Mouse (Mus musculus) kidney, adult 11 months (tissue): Measurements from ENCODE around the gene Golgb1.
"Not testable (repeated sequence)": the region's sequence is repeated elsewhere in the genome, so short reads cannot be mapped to it uniquely, and the experiment has no call there.

Experiments used
- DNase-seq: peaks from one replicate; pipeline ENCODE4 v3.0.0; 2022

Gene Golgb1

GRCm38 (mm10) chr16:36874583-36875275 is at the start of gene Golgb1, which contains the start of gene Eaf2:
Golgb1 (plus strand) TSS chr16:36875140.
Eaf2 (minus strand) TSS chr16:36875003.
- DNase-seq = peak; percentile 100

GRCm38 (mm10) chr16:36827611-36828053 is 47.3 kb upstream of the Golgb1 start:
- no peak for DNase-seq

GRCm38 (mm10) chr16:36828054-36828786 is 46.7 kb upstream of the Golgb1 start, which contains the start of gene Iqcb1:
Iqcb1 (plus strand) TSS chr16:36828385.
- DNase-seq = peak; percentile 83

GRCm38 (mm10) chr16:36828820-36829219 is 46.1 kb upstream of the Golgb1 start:
- no peak for DNase-seq

- DNase-seq = not testable (repeated sequence)
Observed at GRCm38 (mm10) chr16:36846894-36847293, 28.0 kb upstream of the Golgb1 start.

GRCm38 (mm10) chr16:36851202-36851601 is 23.7 kb upstream of the Golgb1 start:
- DNase-seq = no peak

GRCm38 (mm10) chr16:36863585-36863984 is 11.4 kb upstream of the Golgb1 start:
- no peak for DNase-seq

GRCm38 (mm10) chr16:36869442-36869841 is 5.5 kb upstream of the Golgb1 start:
- no peak for DNase-seq

- DNase-seq = no peak
Observed at GRCm38 (mm10) chr16:36875276-36875851, 424 bp downstream of the Golgb1 start.

- DNase-seq = no peak
Observed at GRCm38 (mm10) chr16:36877316-36877715, 2.4 kb downstream of the Golgb1 start.

GRCm38 (mm10) chr16:36882737-36883343 is 7.9 kb downstream of the Golgb1 start:
- DNase-seq = no peak

- no peak for DNase-seq
Observed at GRCm38 (mm10) chr16:36884881-36885280, 9.9 kb downstream of the Golgb1 start.

- no peak for DNase-seq
Observed at GRCm38 (mm10) chr16:36885912-36886311, 11.0 kb downstream of the Golgb1 start.

GRCm38 (mm10) chr16:36887546-36887945 is 12.6 kb downstream of the Golgb1 start:
- no peak for DNase-seq

- DNase-seq = no peak
Observed at GRCm38 (mm10) chr16:36890559-36890958, 15.6 kb downstream of the Golgb1 start.

GRCm38 (mm10) chr16:36891415-36891814 is 16.5 kb downstream of the Golgb1 start:
- no peak for DNase-seq

GRCm38 (mm10) chr16:36893317-36893716 is 18.4 kb downstream of the Golgb1 start:
- no peak for DNase-seq

- DNase-seq = no peak
Observed at GRCm38 (mm10) chr16:36896712-36897111, 21.8 kb downstream of the Golgb1 start.

GRCm38 (mm10) chr16:36903156-36903555 is 28.2 kb downstream of the Golgb1 start:
- DNase-seq = no peak

- DNase-seq = no peak
Observed at GRCm38 (mm10) chr16:36911909-36912308, 37.0 kb downstream of the Golgb1 start.

- no peak for DNase-seq
Observed at GRCm38 (mm10) chr16:36912311-36912710, 37.4 kb downstream of the Golgb1 start.

GRCm38 (mm10) chr16:36914195-36914594 is 39.3 kb downstream of the Golgb1 start:
- DNase-seq = peak; percentile 70

GRCm38 (mm10) chr16:36918505-36918904 is 43.6 kb downstream of the Golgb1 start:
- DNase-seq = no peak
